Mouse (Mus musculus) hindbrain, embryonic 15.5 days (tissue): ENCODE results near the gene Plppr1. TPM values are rescaled to one million over a fixed set of nuclear protein-coding genes. Genes with fewer than 3 reads are reported as not detected.

Experiments used
- ATAC-seq: fragments of 200-750 bp; cut with Nextera tagmentation; 2 replicates; pipeline ENCODE4 v1.8.0; 2017; ENCODE audit warnings: low read depth, moderate number of reproducible peaks, moderate TSS enrichment; ENCODE audit not compliant: low FRiP score
- H3K27ac ChIP-seq: fragments of 300-500 bp; sonication (generic); replicated peaks from 2 replicates; pipeline ENCODE4 v1.5.1; 2015; ENCODE audit warnings: mild to moderate bottlenecking, inconsistent platforms
- H3K27me3 ChIP-seq: fragments of 300-500 bp; sonication (generic); 2 replicates; pipeline ENCODE4 v1.6.1; 2015; ENCODE audit warnings: control low read depth, inconsistent platforms
- H3K36me3 ChIP-seq: fragments of 300-500 bp; sonication (generic); 2 replicates; pipeline ENCODE4 v1.6.1; 2015; ENCODE audit warnings: control low read depth, inconsistent platforms
- H3K4me1 ChIP-seq: fragments of 300-500 bp; sonication (generic); replicated peaks from 2 replicates; pipeline ENCODE4 v1.6.1; 2015; ENCODE audit warnings: control low read depth, inconsistent platforms
- H3K4me2 ChIP-seq: fragments of 300-500 bp; sonication (generic); 2 replicates; pipeline ENCODE4 v1.6.1; 2015; ENCODE audit warnings: moderate library complexity, mild to moderate bottlenecking, inconsistent platforms
- H3K4me3 ChIP-seq: fragments of 300-500 bp; sonication (generic); 2 replicates; pipeline ENCODE4 v1.5.1; 2015; ENCODE audit warnings: mild to moderate bottlenecking, inconsistent platforms
- H3K9ac ChIP-seq: fragments of 300-500 bp; sonication (generic); 2 replicates; pipeline ENCODE4 v1.6.1; 2015; ENCODE audit warnings: inconsistent platforms
- H3K9me3 ChIP-seq: fragments of 300-500 bp; sonication (generic); 2 replicates; pipeline ENCODE4 v1.6.1; 2016; ENCODE audit warnings: control low read depth, inconsistent platforms
- WGBS: fragments of 180-500 bp; shearing (Covaris S2); methylation state at CpG from one replicate; pipeline ENCODE4 v1.1.7; 2015; 5-methylcytosine and 5-hydroxymethylcytosine counted together
- polyA plus RNA-seq: library from polyadenylated mRNA; unstranded; fragments of >200 nt; fragmentation: Nextera tagmentation; extraction: Ambion mirVana; gene quantifications from 2 replicates; pipeline ENCODE4 v1.2.1, GENCODE M21; 2015

Plppr1 gene
- polyA plus RNA-seq, 1 experiment from 2014 or later = 69.8 TPM

DNA sequence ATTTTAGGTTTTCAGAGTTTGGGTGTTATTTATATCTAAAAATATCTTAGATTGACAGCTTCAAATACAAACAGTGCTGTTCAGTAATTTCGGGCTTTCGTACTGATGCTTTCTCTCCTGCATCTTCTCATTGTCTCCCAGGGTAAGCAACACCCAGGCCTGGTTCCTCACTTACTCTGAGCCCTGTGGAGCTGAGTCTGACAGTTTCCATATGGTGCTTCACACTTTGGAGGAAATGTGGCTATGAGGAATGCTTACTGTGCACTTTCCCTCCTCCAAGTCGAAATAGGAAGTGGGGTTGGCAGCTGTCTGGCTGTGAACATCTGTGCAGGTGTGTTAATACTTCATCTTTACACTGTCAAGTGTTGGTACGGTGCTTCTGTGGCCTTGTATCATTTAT lies 85.7 kb downstream of the Plppr1 start:
- Histone ChIP-seq H3K4me1 (0 out of 2 replicates have a peak, but pooled peaks cover 2% of the 10 kb centered on the region), H3K9me3 (no peaks in the 10 kb centered on the region), H3K9ac (no peak overlapping the region), H3K4me3 (no peak overlapping the region), H3K27ac (no peak overlapping the region), H3K27me3 (no peaks in the 10 kb centered on the region), H3K36me3 (no peaks in the 10 kb centered on the region), H3K4me2 (no peak overlapping the region)
- ATAC-seq = peak; percentile 48; the same call in 1 of the 2 replicates
- WGBS = 70% methylated on average over 4 of the region's 4 CpGs

DNA sequence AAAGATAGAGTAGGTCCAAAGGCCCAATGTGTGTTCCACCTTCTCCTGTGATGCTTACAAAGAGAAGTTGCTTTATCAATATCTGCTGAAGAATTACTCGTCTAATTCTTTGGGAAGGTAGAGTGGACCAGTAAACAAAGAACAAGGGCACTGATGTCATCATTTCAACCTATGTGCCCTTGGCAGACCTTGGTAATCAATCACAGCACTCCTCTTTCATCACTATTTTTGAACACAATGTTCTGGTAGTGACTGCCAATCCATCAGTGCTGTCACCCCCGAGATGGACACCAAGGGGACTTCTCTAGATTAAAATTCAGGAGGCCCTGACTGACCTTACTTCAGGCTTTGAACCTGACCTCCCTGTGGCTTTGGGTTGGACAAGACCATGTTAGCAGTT lies 89.7 kb downstream of the Plppr1 start:
- Histone ChIP-seq H3K27me3 (no peaks in the 10 kb centered on the region), H3K9me3 (no peaks in the 10 kb centered on the region), H3K9ac (no peak overlapping the region), H3K4me2 (no peak overlapping the region), H3K36me3 (no peaks in the 10 kb centered on the region), H3K27ac (no peak overlapping the region), H3K4me1 (0 out of 2 replicates have a peak, but pooled peaks cover 5% of the 10 kb centered on the region), H3K4me3 (no peak overlapping the region)
- ATAC-seq = no peak
- WGBS = 54% methylated on average over 2 of the region's 2 CpGs

DNA sequence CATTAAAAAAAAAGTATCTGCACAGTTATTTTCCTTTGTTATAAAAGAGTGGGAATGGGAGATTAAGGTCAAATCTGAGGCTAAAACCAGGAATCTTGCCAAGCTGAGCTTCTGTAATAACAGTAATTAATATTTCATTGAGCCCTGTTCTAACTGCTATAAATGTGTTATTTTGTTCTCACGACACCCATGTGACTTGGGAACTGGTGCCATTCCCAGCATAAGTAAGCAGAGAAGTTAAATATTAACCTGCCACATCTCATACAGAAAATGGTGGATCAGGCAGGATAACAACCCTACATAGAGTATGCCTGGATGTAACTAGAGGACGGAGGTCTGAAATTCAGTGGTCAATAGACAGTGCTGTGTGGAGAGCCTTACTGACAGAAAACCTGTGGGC lies 90.2 kb downstream of the Plppr1 start:
- ATAC-seq = no peak
- no peak overlapping the region for H3K9ac ChIP-seq
- no peak overlapping the region for H3K4me3 ChIP-seq
- 0 out of 2 replicates have a peak, but pooled peaks cover 5% of the 10 kb centered on the region for H3K4me1 ChIP-seq
- no peaks in the 10 kb centered on the region for H3K9me3 ChIP-seq
- H3K27me3 ChIP-seq = no peaks in the 10 kb centered on the region
- 77% methylated on average over 2 of the region's 2 CpGs for WGBS
- no peak overlapping the region for H3K4me2 ChIP-seq
- H3K27ac ChIP-seq = no peak overlapping the region
- no peaks in the 10 kb centered on the region for H3K36me3 ChIP-seq

DNA sequence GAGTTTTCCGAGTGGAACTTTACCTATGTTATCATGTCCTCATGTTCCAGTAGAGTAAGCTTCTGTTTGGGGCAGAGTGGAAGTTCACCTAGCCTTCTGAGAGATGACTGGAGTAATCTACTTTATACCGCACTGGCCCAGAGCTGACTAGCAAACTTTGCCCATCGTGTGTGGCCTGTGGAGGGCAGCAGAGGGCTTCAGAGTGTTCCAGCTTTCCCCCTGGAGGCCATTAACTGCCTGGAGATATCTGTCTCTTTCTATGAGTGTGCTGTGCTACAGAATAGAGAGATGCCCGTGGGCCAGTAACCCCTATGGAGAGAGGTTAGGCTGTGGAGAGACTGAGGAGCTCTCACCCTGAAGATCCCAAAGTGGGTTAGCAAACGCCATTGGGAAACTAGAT lies 94.8 kb downstream of the Plppr1 start:
- 0 out of 2 replicates have a peak, but pooled peaks cover 5% of the 10 kb centered on the region for H3K4me1 ChIP-seq
- no peak overlapping the region for H3K27ac ChIP-seq
- 0 out of 2 replicates have a peak, but pooled peaks have one; percentile 19 for ATAC-seq
- WGBS = 51% methylated on average over 5 of the region's 5 CpGs
- no peaks in the 10 kb centered on the region for H3K36me3 ChIP-seq
- H3K9ac ChIP-seq = no peak overlapping the region
- no peak overlapping the region for H3K4me2 ChIP-seq
- no peak overlapping the region for H3K4me3 ChIP-seq
- H3K9me3 ChIP-seq = no peaks in the 10 kb centered on the region
- H3K27me3 ChIP-seq = no peaks in the 10 kb centered on the region

DNA sequence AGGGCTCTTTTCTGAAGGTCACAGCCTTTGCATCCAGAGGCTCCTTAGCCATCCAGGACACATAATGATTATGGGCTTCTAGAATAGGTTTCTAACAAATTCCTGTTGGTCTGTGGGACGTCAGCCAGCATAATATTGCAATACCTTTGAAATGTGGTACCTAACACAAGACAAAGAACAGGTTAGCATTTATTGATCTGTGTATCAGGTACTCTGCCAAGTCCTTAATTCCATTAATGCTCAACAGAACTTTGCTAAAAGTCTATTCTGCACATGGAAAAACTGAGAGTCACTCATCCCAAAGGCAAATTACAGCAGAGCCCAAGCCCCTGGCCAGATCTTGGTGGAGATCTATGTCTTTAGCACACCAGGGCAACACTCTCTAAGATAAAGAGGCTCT lies 97.7 kb downstream of the Plppr1 start:
- H3K4me2 ChIP-seq = no peak overlapping the region
- no peaks in the 10 kb centered on the region for H3K4me1 ChIP-seq
- H3K9me3 ChIP-seq = no peaks in the 10 kb centered on the region
- 64% methylated on average over 1 of the region's 1 CpGs for WGBS
- H3K9ac ChIP-seq = no peak overlapping the region
- H3K36me3 ChIP-seq = no peaks in the 10 kb centered on the region
- H3K4me3 ChIP-seq = no peak overlapping the region
- H3K27me3 ChIP-seq = no peaks in the 10 kb centered on the region
- no peak overlapping the region for H3K27ac ChIP-seq
- ATAC-seq = no peak

DNA sequence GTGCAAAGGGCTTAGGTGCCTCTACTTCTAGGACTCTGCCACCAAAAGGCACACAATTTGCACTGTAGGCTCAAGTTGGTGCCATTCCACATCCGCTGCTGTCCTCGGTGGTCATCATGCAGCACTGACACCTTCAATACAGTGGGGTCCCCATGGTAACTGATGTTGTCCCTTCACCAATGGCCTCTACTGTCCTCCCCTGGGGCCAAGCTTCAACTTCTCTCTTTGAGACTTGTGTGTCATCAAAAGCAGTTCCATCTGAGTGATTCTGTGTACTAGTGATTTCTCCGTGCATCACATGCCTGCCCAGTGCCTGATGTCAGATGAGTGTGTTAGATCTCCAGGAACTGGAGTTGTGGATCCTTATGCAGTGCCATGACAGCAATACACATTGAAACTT lies 104.2 kb downstream of the Plppr1 start:
- ATAC-seq = no peak
- Histone ChIP-seq H3K27me3 (no peaks in the 10 kb centered on the region), H3K9me3 (no peaks in the 10 kb centered on the region), H3K4me2 (no peak overlapping the region), H3K9ac (no peak overlapping the region), H3K27ac (no peak overlapping the region), H3K36me3 (no peaks in the 10 kb centered on the region), H3K4me3 (no peak overlapping the region), H3K4me1 (no peaks in the 10 kb centered on the region)
- 74% methylated on average over 3 of the region's 3 CpGs for WGBS

- Histone ChIP-seq H3K4me3 (no peak overlapping the region), H3K9me3 (no peaks in the 10 kb centered on the region), H3K27ac (no peak overlapping the region), H3K4me2 (no peak overlapping the region), H3K36me3 (no peaks in the 10 kb centered on the region), H3K9ac (no peak overlapping the region), H3K27me3 (no peaks in the 10 kb centered on the region), H3K4me1 (no peaks in the 10 kb centered on the region)
- WGBS = 60% methylated on average over 3 of the region's 3 CpGs
- no peak for ATAC-seq
Observed at GRCm38 (mm10) chr4:49166391-49166790, 107.3 kb downstream of the Plppr1 start.

GRCm38 (mm10) chr4:49167030-49167429 lies 108.0 kb downstream of the Plppr1 start:
- Histone ChIP-seq H3K4me2 (no peak overlapping the region), H3K27me3 (no peaks in the 10 kb centered on the region), H3K9me3 (no peaks in the 10 kb centered on the region), H3K4me3 (no peak overlapping the region), H3K4me1 (no peaks in the 10 kb centered on the region), H3K27ac (no peak overlapping the region), H3K36me3 (no peaks in the 10 kb centered on the region), H3K9ac (no peak overlapping the region)
- 87% methylated on average over 5 of the region's 5 CpGs for WGBS
- no peak for ATAC-seq

DNA sequence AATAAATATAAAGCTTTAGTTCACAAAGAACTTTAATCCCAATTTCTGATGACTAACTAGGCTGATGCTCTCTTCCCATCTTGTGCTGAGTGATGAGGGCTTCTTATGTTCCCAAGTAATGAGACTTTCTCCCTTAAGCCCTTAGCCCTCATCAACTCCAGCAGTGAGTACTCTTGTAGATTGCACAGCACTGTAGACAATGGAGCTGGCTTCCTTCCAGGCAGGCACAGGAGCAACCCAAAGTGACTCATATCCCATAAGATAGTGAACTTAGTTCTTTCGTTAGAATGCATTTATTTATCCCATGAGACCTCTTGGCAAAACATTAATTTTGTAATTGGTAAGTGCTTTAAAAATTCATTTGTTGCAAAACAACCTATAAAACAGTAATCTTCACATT lies 110.4 kb downstream of the Plppr1 start:
- no peaks in the 10 kb centered on the region for H3K36me3 ChIP-seq
- no peaks in the 10 kb centered on the region for H3K27me3 ChIP-seq
- H3K9ac ChIP-seq = no peak overlapping the region
- H3K9me3 ChIP-seq = no peaks in the 10 kb centered on the region
- H3K4me1 ChIP-seq = no peaks in the 10 kb centered on the region
- H3K4me3 ChIP-seq = no peak overlapping the region
- no peak overlapping the region for H3K4me2 ChIP-seq
- ATAC-seq = no peak
- WGBS = 53% methylated on average over 1 of the region's 1 CpGs
- no peak overlapping the region for H3K27ac ChIP-seq

- no peaks in the 10 kb centered on the region for H3K9me3 ChIP-seq
- WGBS = 90% methylated on average over 2 of the region's 2 CpGs
- no peak overlapping the region for H3K27ac ChIP-seq
- no peak overlapping the region for H3K4me2 ChIP-seq
- ATAC-seq = no peak
- H3K36me3 ChIP-seq = no peaks in the 10 kb centered on the region
- no peak overlapping the region for H3K9ac ChIP-seq
- H3K4me1 ChIP-seq = peaks cover 8% of the 10 kb centered on the region; the same call in 1 of the 2 replicates
- no peak overlapping the region for H3K4me3 ChIP-seq
- no peaks in the 10 kb centered on the region for H3K27me3 ChIP-seq
Observed at GRCm38 (mm10) chr4:49178101-49178500, 119.0 kb downstream of the Plppr1 start.

- Histone ChIP-seq H3K36me3 (no peaks in the 10 kb centered on the region), H3K9me3 (no peaks in the 10 kb centered on the region), H3K4me2 (no peak overlapping the region), H3K27ac (no peak overlapping the region), H3K9ac (no peak overlapping the region), H3K4me3 (no peak overlapping the region), H3K27me3 (no peaks in the 10 kb centered on the region), H3K4me1 (peaks cover 8% of the 10 kb centered on the region; the same call in 1 of the 2 replicates)
- ATAC-seq = no peak
- 40% methylated on average over 3 of the region's 3 CpGs for WGBS
Observed at GRCm38 (mm10) chr4:49178891-49179290, 119.8 kb downstream of the Plppr1 start.

GRCm38 (mm10) chr4:49179471-49180181 lies 120.6 kb downstream of the Plppr1 start:
- 77% methylated on average over 2 of the region's 2 CpGs for WGBS

More at GRCm38 (mm10) chr4:49179471-49180181, 120.6 kb downstream of the Plppr1 start:
- ATAC-seq = no peak
- Histone ChIP-seq H3K9me3 (no peaks in the 10 kb centered on the region), H3K4me1 (peaks cover 8% of the 10 kb centered on the region; the same call in 1 of the 2 replicates), H3K4me3 (no peak overlapping the region), H3K36me3 (no peaks in the 10 kb centered on the region), H3K27me3 (no peaks in the 10 kb centered on the region), H3K4me2 (no peak overlapping the region), H3K27ac (no peak overlapping the region), H3K9ac (no peak overlapping the region)
